Mouse (Mus musculus): Measurements from ENCODE around the gene Gm49601.

Gene Gm49601

DNA sequence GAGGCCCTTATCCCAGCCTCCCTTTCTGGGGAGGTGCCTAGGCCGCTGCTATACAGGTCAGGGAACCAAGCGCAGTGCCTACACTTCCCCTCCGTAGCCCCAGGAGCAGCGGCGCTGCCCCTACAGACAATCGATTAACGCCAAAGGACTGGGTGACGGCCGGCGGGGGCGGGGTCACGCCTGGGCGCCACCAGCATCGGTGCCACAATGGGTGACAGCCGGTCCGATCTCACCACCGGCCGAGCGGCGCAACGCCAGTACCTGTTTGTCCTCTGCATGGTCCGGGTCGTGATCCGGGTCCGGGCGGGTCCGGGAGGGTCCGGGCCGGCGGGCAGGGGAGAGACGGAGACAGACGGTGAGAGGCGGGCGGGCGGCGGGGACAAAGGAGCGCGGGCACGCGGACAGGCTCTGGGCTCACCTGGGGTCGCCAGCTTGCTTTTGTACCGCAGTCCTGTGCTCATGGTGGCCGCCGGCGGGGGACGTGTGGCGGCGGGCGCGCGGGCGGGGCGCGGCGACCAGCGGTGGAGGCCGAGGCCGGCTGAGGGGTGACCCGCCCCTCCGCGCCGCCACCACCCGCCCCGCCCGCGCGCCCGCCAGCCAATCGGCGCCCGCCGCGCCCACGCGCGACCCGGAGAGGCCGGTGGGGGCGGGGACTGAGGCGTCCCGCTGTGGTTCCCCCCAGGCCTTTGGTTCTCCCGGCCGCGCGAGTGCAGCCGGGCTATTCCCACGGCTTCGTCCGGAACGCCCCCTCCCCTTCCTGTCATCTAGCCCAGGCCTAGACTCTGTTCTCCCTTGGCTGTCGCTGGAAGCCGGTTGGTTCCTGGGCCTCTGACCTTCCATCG lies 3.4 kb upstream of the Gm49601 start, which contains the start of gene Sept5:
Sept5 (minus strand) TSS at position 565 of the 842 bp plus-strand sequence.
- DNase-seq, result peak; percentile 18

DNA sequence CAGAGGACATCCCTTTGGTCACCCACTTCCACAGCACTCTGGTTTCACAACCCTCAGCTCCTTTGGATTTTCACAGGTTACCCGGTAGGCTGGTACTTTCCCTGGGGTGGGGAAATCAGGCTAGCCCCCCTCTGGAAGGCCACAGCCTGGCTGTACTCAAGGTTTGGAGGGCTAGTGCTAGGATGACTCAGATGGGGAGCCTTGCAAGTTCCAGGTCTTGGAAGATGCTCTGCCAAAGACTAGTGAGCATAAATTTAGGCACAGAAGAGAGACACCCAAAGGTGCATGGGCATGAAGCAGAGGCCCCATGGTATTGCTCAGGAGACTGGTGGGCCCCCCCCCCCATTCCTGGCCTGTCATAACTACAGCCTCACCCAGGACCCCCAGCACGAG lies 2.7 kb upstream of the Gm49601 start:
- DNase-seq, result no peak

DNA sequence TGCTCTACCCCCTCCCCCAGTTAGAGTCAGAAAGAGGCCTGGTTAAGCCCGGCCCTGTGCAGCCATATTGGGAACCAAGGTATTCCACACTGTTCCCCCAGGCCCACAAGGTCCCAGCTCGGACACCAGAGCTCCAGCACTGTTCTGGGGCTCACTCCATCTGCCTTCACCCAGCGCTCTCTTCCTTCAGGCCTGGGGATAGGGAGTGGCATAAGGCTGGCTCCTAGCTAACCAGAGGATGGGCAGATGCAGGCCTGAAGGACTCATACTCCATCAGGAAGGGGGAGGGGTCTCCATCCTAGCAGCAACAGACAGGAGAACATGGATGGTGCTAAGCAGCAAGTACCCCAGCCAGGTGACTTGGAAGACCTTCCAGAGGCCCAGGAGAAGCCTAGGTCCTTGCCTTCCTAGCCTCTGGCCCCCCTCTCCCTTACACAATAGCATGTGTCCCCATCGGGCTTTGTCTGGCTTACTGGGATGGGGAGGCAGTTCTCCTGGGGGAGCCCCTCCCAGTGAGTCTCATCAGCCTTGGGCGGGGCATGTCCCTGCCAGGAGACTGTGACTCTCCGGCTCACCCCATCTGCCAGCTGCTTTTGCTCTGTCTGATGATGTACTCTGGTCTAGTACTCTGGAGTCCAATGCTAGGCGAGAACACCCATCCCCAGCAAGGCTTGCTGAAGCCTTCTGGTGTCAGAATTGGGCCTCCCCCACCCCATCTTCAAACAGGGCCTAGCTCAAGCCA lies 2.1 kb upstream of the Gm49601 start:
- no peak for DNase-seq

DNA sequence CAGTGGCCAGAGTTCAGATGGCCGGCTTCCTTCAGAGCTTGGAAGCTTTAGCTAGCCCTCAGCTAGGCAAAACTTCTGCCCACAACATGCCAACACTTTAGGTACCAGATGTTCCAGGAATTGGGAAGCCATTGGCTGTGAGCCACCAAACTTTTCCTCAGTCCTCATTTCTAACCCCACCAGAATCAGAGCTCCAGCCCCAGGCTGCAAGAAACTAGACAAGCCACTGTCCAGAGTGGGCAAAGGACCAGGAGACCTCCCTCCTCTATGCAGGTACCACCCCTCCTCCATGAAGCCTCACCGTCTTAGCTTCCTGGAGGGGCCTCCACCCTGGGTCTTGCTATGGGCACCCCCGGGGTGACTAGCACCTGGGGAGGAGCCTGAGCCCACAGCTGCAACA lies 936 bp upstream of the Gm49601 start:
- no peak for DNase-seq

DNA sequence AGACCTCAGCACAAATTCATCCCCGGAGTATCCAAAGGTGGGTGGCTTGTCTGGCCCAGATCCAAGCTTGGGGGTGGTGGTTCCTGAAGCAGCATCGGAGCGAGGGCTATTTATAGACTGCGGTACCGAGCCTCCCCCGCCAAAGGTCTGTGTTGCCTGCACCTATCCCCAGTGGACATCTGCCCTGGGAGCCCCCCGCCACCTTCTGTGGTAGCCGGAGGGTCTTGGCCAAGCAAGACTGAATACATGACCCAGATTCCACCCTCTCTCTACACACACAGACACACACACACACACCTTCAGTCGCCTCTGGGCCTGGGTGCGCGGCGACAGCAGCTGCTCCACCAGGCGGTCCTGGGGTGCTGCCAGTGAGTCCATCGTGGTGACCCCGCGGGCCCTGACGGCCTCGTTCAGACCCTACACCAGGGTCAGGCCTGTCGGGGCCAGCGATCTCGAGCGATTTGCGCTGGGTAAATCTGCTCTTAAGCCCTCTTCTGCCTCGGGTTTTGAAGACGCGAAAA lies 376 bp downstream of the Gm49601 start:
- DNase-seq, result no peak

GRCm38 (mm10) chr16:18625097-18625496 lies 1.1 kb downstream of the Gm49601 start:
- no peak for DNase-seq

- no peak for DNase-seq
Observed at GRCm38 (mm10) chr16:18624641-18625040, 1.6 kb downstream of the Gm49601 start.

DNA sequence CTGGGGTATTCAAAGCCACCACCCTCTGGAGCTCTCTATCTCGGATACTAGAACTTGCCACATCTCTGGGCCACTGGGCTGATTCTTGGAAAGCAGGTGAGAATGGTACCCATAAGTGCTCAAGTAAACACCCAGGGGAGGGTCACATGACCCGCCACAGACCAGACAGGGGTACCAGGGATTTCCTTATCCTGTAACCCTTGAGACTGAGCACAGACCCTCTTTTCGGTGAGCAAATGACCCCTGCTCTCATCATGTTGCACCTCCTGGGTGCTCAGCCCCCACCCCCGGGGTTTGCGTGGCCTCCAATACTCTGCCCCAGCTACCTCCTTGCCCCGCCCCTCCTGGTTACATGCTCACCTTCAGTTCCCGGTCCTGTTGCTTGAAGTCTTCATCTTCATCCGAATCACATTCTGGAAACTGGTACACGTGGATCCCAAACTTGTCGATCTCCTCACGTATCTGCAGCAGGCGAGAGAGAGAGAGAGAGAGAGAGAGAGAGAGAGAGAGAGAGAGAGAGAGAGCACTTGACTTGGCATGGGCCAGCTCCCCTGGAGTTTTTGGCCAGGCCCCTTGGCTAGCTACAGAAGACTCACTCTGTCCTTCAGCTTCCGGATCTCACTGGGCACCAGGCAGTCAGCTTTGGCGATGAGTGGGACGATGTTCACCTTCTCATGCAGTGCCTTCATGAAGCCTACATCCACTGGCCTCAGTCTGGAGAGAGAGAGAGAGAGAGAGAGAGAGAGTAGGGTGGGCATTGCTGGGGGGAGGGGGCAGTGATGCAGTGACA lies 2.3 kb downstream of the Gm49601 start:
- no peak for DNase-seq

DNA sequence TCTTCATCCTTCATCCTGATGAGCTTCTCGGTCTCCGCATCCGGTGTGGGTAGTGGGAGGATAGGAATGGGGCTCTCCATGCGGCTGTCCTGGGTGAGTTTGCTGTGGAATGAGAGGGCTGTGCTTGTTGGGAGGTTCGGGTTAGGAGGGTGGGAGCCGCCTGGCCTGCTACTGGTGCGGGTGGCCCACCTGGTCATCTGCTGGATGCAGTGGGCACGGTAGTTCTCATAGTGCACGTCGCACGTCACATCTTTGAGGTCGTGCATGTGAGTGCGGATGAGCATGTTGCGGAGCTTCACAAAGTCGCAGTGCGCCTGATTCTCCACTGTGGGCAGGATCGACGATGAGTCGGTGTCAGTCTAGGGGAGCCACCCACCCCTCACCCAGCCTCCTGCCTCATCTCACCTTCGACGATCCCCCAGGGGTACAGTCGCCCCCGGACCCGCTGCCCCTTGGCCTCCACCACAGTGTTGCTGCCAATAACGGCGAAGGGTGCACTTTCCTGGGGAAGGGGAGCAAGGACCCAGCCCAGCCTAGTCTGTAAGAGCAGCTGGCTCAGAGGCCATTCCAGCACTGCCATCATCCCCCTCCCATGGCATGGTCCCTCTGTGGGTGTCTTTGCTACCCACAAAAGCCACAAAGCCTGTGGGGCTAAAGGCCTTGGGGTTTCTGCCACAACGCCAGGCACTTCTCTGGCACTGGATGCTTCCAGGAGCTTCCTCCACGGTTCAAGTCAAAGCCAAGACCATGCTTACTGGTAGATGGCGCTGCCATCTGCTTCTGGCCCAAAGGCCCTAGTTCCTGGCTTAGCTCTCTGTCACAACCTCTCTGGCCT lies 3.1 kb downstream of the Gm49601 start:
- DNase-seq, result no peak

DNA sequence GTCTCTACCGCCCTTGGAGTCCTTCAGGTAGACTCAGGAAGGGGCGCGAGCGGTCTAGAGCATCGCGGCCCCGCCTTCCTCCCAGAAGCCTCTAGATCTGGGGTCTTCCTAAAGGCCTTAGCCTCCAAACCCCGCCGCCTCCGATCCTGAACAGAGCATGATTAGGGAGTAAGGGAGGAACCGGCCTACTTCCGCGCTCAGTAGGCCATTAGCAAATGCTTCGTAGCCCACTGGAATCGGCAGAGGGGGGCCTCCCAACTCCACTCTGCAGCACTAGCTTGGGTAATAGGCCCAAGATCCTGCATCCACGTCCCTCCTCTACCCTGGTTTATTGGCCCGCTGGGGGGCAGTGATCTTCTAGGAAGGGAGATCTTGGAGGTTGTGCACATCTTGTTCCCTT lies 4.2 kb downstream of the Gm49601 start, which contains the start of gene Gp1bb:
Gp1bb (minus strand) TSS at position 385 of the 400 bp plus-strand sequence.
- DNase-seq, result no peak

DNA sequence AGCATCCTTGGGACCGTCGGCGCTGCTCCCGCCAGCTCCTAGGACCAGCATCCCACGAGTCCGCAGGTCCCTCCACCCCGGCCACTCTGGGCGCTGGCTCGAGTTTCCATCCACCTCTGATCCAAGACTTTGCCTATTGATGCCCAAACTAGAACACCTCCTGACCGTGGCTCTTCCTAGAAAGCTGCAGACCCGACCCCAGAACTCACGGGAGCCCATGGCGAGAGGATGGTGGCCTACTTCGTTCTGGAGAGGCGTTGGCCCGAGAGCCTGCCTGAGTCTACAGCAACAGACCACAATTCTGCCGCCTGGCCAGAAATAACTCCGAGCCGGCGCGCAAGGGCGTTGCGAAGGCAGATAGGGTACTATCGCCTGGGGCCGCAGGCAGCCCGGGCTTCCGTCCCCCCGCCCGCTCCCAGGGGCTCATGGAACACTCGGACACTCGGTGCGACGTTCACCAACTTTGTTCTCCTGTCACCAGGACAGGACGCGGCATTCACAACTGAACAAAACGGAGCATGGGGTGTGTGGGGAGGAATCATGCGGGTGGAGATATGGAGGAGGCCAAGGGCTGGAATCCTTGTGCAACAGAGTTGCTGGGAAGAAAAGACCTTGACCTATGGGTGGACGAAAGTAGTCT lies 4.7 kb downstream of the Gm49601 start:
- no peak for DNase-seq

DNA sequence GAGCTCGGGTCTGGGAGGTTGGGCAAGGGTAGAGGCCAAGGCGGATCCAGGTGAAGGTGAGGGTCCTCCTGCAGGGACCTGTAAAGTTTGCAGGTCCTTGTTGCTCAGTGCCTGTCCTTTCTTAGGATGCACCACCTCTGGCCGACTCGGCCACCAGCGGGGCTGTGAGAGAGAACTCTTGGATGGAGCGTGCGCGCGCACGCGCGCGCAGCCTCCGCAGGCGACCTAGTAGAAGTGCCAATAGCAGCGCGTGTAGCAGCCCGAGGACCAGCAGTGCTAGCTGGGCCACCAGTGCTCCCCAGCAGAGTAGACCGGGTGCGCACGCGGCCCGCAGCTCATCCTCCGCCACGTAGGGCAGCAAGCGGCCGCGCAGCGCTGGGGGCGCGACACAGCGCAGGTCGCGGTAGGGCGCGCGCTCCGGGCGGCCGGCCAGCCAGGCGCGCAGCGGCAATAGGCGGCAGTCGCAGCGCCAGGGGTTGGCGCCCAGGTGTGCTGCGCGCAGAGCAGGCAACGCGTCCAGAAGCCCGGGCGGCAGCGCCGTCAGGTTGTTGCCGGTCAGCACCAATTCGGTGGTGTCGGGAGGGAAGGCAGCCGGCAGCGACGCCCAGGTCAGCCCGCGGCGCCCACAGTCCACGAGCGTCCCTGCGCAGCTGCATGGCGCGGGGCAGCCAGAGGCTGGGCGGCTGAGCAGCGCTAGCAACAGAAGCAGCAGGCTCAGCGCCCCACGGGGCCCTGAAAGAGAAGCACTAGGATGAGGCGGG lies 5.4 kb downstream of the Gm49601 start:
- DNase-seq, result no peak

GRCm38 (mm10) chr16:18620201-18620600 lies 6.0 kb downstream of the Gm49601 start:
- DNase-seq, result no peak

DNA sequence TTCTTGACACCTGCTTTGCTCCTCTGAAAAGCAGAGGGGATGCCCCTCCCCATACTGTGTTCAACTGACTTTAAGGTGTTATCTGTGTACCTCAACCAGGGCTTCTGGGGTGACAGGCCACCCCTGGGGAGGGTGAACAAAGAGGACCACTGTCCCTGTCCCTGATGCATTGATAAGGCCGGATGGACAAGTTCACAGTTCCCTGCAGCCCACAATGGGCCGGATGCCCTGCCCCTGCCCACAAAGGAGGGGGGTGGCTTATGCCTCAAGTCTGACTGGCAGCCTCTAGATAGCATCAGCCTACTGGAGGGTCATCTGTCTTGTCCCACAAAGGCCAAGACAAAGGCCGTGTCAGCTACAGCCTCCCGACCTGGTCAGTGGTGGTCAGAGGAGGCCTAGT lies 7.1 kb downstream of the Gm49601 start:
- DNase-seq, result no peak

DNA sequence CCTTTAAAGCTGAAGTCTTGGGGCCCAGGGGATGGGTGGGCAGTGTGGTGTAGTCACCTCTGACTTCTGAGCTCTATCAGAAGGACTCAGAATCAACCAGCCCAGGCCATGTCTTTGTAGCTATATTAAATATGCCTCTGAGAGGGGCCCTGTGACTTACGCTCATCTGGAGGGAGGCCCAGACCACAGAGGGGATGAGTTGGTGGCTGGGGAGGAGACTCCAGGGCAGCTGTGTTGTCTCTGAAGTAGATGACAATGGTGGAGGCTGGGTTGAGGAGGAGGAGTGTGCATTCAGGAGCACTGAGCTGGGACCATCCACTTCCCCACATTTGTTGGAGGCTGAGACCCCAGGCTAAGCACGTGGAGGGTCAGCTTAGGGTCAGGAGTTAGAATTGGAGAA lies 7.9 kb downstream of the Gm49601 start:
- DNase-seq, result no peak

DNA sequence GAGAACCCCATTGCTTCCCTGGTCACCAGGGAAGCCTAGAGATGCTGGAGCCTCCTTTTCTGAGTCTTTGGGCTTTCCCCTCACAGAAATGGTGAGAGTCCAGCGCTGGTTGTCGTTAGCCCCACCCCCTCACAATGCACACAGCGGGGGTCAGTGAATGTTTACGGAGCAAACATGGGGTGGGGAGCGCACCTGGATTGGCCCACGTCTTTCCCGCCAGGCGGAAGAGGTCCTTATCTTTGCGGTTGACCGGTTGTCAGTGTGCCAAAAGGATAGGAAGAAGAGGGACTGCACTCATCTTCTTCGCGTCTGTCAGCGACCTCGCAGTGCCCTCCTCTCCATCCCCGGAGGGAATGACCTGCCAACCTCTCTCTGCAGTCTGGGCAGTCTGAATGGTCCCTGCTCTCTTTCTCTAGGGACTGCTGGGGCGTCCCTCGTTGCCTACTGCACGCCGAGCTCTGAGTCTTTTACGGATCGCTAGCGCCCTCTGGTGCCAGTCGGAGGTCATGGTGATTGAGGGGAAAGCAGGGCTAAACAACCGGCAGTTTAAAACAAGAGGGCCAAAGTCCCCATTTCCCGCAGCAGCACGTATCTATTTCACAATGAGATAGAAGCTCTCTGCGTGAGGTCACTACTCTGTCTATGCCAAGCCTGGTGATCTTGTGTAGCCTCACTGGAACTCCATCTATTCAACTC lies 8.7 kb downstream of the Gm49601 start:
- DNase-seq, result peak; percentile 88

DNA sequence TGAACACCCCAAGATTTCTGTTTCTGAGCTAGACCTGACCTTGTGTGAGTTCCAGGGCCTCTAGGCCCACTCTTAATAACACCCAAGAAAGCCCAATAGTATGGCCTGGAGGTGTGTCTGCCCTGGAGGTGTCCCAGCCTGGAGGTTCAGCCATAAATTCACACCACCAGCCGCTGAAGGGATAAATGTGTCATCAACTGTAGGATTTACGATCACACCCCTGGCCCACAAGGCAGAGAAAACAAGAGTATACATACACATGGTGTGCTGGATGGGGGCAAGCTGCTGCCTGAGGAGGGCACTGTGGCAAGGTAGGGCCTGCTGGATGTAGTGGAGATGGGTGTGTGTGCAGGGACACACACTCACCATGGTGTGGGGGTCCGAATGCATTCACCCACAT lies 12.9 kb downstream of the Gm49601 start:
- DNase-seq, result no peak

- no peak for DNase-seq
Observed at GRCm38 (mm10) chr16:18611752-18612151, 14.5 kb downstream of the Gm49601 start.

DNA sequence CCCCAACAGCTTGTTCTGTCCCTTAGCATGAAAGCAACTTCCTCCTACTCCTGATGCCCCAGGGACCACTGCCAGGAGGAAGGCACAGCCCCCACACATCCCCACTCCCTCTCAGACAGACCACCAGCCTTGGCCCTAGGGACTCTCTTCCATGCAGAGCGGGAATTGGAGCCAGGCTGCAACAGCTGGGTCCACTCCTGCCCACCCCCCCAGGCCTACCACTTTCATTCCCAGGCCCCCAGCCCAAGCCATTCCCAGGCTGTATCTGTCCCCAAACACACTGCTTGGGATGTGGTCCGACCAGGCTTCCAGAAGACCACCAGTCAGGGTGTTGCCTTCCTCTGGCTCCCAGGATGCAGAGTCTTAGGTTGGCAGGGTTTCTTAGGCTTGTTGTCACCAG lies 17.1 kb downstream of the Gm49601 start:
- DNase-seq, result no peak

- no peak for DNase-seq
Observed at GRCm38 (mm10) chr16:18608226-18608625, 18.0 kb downstream of the Gm49601 start.

Data from kidney, adult 9 months (tissue).